Mouse (Mus musculus): ENCODE measurements at regions not wholly inside any gene's neighbourhood (a gene's known extent, or its start where the extent isn't known, plus 50 kb on each side); places are given as distances from the start of the nearest gene placed in this dataset.

- DNase-seq (ENCODE audit: low read depth, low spot score): no peak
These were observed 160.2 kb upstream of the Nfe2l3 start for GRCm38 (mm10) chr6:51272136-51272736.

DNA sequence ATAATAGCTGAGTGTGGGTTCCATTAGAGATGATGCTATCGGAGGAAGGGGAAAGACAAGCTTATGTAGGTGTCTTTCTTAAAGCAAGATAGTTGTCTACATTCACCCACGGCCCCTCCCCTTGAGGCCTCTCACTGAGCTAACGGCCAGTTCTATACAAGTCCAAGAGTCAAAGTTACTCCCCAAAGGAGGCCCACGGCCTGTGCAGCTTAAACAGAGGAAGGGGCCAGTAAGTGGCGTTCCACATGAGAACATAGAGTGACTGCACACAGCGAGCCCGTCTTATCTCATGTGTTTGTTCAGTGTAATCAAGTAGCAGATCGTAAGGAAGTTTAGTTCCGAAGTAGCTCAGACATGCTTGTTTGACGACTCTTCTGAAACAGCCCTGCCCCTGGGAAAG lies 153.0 kb upstream of the Nfe2l3 start:
- DNase-seq (ENCODE audit: low read depth, low spot score): no peak

- DNase-seq (ENCODE audit: low read depth, low spot score): peak; percentile 5
These were observed 152.2 kb upstream of the Nfe2l3 start for GRCm38 (mm10) chr6:51280231-51280630.

- DNase-seq (ENCODE audit: low read depth, low spot score): no peak
These were observed 148.4 kb upstream of the Nfe2l3 start for GRCm38 (mm10) chr6:51283916-51284706.

- DNase-seq (ENCODE audit: low read depth, low spot score): no peak
These were observed 147.6 kb upstream of the Nfe2l3 start for GRCm38 (mm10) chr6:51284881-51285280.

- DNase-seq (ENCODE audit: low read depth, low spot score): no peak
These were observed 145.6 kb upstream of the Nfe2l3 start for GRCm38 (mm10) chr6:51286836-51287235.

DNA sequence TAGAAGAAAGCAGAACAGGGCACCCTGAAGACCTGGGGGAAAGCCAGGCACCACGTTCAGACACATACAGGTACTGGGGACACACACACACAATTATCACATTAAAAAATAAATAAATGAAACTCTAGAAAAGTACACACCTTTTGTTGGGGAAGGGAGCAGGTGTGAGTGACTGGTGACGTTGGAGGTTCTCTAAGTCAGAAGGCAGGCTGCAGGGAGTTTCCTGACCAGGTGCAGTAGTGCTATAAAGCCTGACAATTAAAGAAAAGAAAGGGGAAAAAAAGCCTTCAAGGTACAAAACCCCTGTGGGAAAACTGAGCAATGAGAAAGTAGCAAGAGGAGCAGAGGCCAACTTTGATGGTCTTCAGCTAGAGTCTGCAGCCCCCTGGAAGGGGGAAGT lies 145.1 kb upstream of the Nfe2l3 start:
- DNase-seq (ENCODE audit: low read depth, low spot score): peak; percentile 22

DNA sequence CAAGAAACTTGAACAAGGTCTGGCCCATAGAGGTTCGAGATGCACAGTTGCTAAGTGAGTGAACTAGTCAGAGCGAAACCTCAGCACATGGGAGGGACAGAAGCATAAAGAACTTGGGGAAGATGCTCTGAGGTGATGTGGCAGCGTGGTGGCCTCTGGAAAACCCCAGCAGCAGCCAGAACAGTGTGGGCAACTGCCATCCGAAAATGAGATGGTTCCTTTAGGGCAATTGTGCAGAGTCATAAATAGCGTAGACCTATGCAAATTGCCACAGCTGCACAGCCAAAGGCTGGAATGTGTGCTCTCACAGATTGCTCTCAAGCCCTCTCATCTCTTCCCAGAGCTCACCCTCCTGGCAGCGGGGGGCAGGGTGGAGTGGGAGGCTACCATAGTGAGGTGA lies 144.7 kb upstream of the Nfe2l3 start:
- DNase-seq (ENCODE audit: low read depth, low spot score): peak; percentile 61

DNA sequence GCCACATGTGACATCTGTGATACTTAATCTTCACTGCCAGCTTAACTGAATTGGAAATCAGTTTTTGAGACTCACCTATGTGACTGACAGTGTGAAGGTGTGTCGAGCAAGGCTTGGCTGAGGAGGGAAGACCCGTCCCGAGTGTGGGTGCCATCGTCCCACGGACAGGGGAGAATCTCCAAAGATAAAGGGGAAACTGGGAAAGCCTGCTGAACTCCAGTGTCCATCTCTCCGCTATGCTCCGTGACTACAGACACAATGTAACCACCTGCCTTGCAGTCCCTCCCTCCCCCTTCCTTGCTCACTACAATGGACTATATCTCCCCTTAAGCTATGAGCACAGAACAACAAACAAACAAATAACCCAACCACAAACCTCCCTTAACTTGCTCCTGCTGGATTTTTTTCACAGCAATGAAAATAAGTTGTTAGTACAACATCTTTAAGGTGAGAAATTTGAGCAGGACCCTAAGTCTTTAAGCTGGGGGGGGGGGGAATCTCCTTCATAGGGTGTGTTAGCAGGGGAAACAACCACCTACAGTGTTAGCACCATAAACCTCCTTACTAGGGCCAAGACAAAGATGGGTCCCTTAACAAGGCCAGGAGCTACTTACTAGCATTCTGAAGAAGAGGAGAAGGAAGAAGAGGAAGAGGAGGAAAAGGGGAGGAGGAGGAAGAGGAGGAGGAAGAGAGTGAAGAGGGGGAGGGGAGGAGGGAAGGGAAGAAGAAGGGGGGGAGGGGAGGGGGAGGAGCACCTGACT lies 144.0 kb upstream of the Nfe2l3 start:
- no peak for DNase-seq (ENCODE audit: low read depth, low spot score)

DNA sequence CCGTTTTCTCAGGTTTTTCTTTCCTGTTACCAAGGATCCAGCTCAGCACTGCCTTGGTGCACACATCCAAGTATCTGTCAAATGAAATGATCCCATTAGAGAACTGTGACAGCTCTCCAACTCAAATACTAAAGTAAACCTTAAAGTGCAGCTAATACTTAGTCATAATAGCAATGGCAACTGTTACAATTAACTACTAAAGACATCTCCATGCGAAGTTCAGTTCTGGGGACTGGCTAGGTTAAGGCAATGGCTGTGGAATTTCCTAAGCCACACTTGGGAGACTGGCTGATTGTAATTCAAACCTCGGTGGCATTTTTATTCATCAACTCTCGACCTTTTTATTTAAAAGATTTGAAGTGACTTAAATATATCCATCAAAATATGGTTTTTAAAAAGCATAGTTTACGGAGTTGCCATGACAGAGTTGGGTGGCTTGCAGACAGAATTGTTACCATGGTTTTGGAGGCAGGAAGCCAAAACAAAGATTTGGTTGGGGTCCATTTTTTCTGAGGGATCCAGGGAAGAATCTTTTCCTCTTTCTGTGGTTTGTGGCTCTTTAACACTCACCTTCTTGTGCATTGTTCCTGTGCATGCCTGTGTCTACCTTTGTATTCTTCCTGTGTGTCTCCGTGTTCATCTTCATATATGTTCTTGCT lies 143.3 kb upstream of the Nfe2l3 start:
- DNase-seq (ENCODE audit: low read depth, low spot score): no peak

DNA sequence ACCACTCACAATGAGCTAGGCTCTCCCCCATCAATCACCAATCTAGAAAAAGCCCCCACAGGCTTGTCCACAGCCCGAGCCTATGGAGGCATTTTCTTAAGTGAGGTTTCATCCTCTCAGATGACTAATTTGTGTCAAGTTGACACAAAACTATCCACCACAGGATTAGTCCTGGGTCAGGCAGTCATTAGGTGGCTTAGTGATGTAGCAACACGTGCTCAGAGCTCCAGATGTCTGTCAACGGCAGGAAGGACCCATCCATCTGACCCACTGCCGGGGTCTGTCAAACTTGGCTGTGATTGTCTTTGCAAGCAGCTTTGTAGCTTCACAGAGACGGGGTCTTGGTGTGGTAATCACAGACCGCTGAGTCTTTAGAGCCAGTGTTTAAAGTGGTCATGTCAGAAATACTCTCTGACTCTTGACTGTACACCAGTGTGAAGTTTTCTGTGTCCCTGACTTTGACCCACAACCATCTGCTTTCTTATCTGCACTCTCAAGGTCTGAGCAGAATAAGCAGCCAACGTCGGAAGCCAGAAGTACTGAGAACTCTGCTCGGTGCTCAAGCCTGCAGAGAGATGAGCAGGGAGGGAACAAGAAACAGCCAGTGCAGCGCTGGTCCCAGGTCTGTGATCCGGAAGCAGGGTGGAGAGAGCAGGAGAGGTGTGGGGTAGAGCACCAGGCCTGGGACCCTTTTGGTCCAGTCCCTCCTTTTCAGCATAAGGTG lies 131.6 kb upstream of the Nfe2l3 start:
- DNase-seq (ENCODE audit: low read depth, low spot score): no peak

- DNase-seq (ENCODE audit: low read depth, low spot score): no peak
These were observed 130.6 kb upstream of the Nfe2l3 start for GRCm38 (mm10) chr6:51301831-51302230.

DNA sequence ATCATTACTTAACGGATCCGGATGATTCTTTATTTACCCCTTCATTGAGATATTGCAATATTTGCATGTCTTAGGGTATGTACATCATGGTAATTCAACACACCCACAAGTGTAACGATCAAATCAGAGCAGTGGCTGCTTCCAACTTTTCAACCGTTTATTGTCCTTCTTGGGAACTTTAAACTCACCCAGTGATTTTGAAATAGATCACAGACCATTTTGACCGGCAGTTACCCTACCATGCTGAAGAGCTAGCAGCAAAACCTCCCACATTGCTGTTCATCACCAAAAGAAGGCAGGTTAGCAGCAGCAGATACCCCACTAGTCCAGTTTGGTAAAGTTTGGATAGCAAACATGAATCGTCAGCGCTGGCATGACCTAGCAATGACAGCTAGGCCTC lies 130.2 kb upstream of the Nfe2l3 start:
- no peak for DNase-seq (ENCODE audit: low read depth, low spot score)

DNA sequence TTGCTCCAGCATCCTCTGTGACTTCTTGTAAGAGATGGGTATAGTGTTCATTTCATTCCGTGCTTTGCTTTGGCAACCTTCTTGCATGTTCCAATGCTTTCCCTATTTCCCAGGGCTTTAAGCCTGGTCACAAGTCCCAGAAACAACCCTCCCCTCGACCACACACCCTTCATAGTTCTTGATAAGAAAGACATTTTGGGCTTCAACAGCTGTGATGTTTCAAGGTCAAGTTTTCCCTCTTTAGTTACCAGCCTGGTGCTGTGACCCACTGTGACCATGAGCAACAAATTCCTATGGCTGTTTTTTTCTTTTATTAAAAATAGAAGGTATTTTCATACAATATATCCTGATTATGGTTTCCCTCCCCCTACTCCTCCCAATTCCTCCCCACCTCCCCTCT lies 114.1 kb upstream of the Nfe2l3 start:
- no peak for DNase-seq (ENCODE audit: low read depth, low spot score)

GRCm38 (mm10) chr6:51320019-51320418 lies 112.5 kb upstream of the Nfe2l3 start:
- no peak for DNase-seq (ENCODE audit: low read depth, low spot score)

GRCm38 (mm10) chr6:51320676-51321419 lies 111.6 kb upstream of the Nfe2l3 start:
- no peak for DNase-seq (ENCODE audit: low read depth, low spot score)

- no peak for DNase-seq (ENCODE audit: low read depth, low spot score)
These were observed 106.2 kb upstream of the Nfe2l3 start for GRCm38 (mm10) chr6:51326103-51326829.

DNA sequence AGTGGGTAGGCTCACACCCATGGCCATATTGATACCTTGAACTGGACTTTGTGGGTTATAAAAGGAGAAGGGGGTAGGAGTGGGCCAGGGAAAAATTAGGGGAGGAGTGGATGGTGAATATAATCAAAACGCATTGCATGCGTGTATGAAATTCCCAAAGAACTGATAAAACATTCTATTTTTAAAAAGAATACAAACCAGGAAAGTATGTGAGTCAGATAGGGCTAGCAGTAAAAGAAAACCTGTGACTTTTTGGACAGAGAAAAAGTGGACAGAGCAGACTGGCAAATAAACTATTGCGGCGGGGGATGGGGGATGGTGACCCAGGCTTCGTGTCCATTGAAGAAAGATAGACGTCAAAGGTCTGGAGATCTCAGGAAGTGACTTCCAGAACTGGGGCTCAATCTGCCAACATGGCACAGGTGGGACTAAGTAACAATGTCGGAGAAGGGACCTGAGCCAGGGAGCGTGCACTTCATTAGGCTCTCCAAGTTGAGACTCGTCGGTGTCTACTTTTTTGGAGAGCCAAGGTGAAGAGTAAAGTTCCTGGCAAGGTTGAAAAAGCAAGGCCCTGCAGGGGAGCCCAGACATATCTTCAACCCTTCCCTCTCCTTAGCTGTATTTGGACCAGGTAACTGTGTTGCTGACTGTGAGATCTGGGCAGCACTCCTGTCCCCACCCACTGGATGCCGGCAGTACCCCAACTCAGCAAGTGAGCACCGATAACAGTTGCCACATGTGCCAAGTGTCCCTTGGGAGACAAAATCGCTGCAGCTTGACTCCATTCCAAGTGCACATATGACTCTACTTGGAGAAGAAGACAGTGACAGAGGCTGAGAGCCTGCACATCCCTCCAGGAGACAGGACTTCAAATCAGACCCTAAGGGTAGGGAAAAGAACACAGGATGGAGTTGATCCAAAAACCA lies 103.1 kb upstream of the Nfe2l3 start:
- DNase-seq (ENCODE audit: low read depth, low spot score): no peak
